Mouse (Mus musculus) kidney, adult 2 months (tissue): Measurements from ENCODE around the gene Gm4553.

Experiments
- CTCF ChIP-seq: fragments of 200-500 bp; conservative IDR thresholded peaks from 2 replicates; pipeline ENCODE4 v1.5.1; 2011; ENCODE audit warnings: low read depth, mild to moderate bottlenecking, control low read depth, low read length, moderate library complexity, mixed read lengths; ENCODE audit not compliant: insufficient read depth, insufficient read length
- POLR2A ChIP-seq: fragments of 200-500 bp; IDR thresholded peaks from one replicate; pipeline ENCODE4 v1.6.1; 2011; ENCODE audit warnings: low read depth, low read length, control low read depth

GRCm38 (mm10) chr7:142128843-142129242 is 36.7 kb downstream of the Gm4553 start:
- TF ChIP-seq CTCF: no peak; the same call in 1 of the 2 replicates
- no peak for TF ChIP-seq POLR2A
